Mouse (Mus musculus) cerebellum, adult 11-12 months (tissue): ENCODE measurements around the gene Tuba3b.

Experiments used
- DNase-seq: peaks from one replicate; pipeline ENCODE4 v3.0.0; 2022

The Tuba3b gene

GRCm38 (mm10) chr6:145669596-145670071 is 54.1 kb downstream of the Tuba3b start:
- peak; percentile 68 for DNase-seq
